Mouse (Mus musculus): Measurements from ENCODE around the gene Cxadr. TPM values are rescaled to one million over a fixed set of nuclear protein-coding genes. Genes with fewer than 3 reads are reported as not detected.

The Cxadr gene
- total and polyA plus RNA-seq, 3 experiments: 0.33 TPM; not detected in 2

DNA sequence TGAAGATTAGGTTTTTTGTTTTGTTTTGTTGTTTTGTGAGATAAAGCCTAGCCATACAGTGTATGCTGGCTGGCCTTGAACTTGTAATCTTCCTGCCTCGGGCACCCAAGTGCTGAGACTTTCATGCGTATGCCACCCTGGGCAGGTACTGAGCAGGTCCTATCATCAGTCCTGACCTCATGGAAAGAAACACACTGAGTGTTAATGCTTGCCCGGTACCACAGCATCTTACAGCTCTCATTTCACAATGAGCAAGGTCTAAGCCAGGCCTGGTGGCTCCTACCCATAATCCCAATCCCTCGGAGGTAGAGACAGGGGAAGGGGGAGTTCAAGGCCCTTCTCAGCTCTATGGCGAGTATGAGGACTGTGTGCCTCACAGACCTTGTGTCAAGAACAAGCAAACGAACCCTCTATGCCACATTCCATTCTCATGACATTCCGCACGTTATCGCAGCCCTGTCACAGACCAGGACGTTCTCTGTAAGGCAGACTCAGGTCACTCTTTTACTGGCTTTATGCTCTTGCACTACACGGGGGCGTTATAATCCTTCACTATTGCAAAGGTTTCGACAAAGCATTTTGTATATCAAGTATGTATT, 46.1 kb downstream of the Cxadr start:
- TF ChIP-seq GATA1 (IDR thresholded peaks at IDR 0.05; ENCODE audit: low read depth, low read length): no peak
- TF ChIP-seq RAD21 (IDR thresholded peaks at IDR 0.05; ENCODE audit: low read depth, low read length): no peak
- no peak for TF ChIP-seq TBP (IDR thresholded peaks at IDR 0.05; ENCODE audit: low read depth, low read length)
- TF ChIP-seq ZMIZ1 (IDR thresholded peaks at IDR 0.05; ENCODE audit: low read depth, low read length): no peak
- no peak for TF ChIP-seq USF2 (IDR thresholded peaks at IDR 0.05; ENCODE audit: borderline replicate concordance in 1 of 2, insufficient read depth in 1 of 2, low read depth in 1 of 2, low read length in 2 of 2)
- TF ChIP-seq NELFE (IDR thresholded peaks at IDR 0.05; ENCODE audit: low read depth, low read length): no peak
- TF ChIP-seq USF1 (IDR thresholded peaks at IDR 0.05; ENCODE audit: low read depth, low read length): no peak
- no peak for TF ChIP-seq ELF1 (IDR thresholded peaks at IDR 0.05; ENCODE audit: low read depth, low read length)
- TF ChIP-seq ZKSCAN1 (IDR thresholded peaks at IDR 0.05; ENCODE audit: low read depth, low read length): no peak
- TF ChIP-seq MAFK (IDR thresholded peaks at IDR 0.05; ENCODE audit: borderline replicate concordance, low read depth, low read length): no peak
- no peak for TF ChIP-seq POLR2AphosphoS5 (IDR thresholded peaks at IDR 0.05; ENCODE audit: borderline replicate concordance, low read depth, low read length)
- no peak for TF ChIP-seq SIN3A (IDR thresholded peaks at IDR 0.05; ENCODE audit: low read length)
- no peak for TF ChIP-seq POLR2A (IDR thresholded peaks at IDR 0.05; ENCODE audit: control insufficient read depth in 1 of 2, insufficient read depth in 1 of 2, low read depth in 1 of 2, low read length in 2 of 2, poor library complexity in 1 of 2)
- no peak for TF ChIP-seq MYB (IDR thresholded peaks at IDR 0.05; ENCODE audit: low read depth, low read length)
- no peak for TF ChIP-seq MAZ (IDR thresholded peaks at IDR 0.05; ENCODE audit: low read depth, low read length)
- TF ChIP-seq KAT2A (conservative IDR thresholded peaks at IDR 0.05; ENCODE audit: low read depth, low read length): no peak
- no peak for TF ChIP-seq JUND (IDR thresholded peaks at IDR 0.05; ENCODE audit: low read depth, low read length)
- TF ChIP-seq TAL1 (IDR thresholded peaks at IDR 0.05; ENCODE audit: low read length): no peak
- no peak for TF ChIP-seq ZC3H11A (IDR thresholded peaks at IDR 0.05; ENCODE audit: low read depth, low read length)
- H3K36me3 ChIP-seq (ENCODE audit: control insufficient read depth in 1 of 2, insufficient read depth in 2 of 2, low read length in 2 of 2): no peaks in the 10 kb centered on the region; a peak in 1 of 4 replicates
- H3K27me3 ChIP-seq (ENCODE audit: control insufficient read depth in 1 of 2, insufficient read depth in 2 of 2, low read length in 2 of 2): no peaks in the 10 kb centered on the region
- no peak overlapping the region for H3K4me3 ChIP-seq (ENCODE audit: control insufficient read depth in 1 of 2, insufficient read depth in 1 of 2, low read depth in 2 of 2, low read length in 2 of 2)
- no peak overlapping the region for H3K9ac ChIP-seq (ENCODE audit: control insufficient read depth, low read depth, low read length, poor library complexity, severe bottlenecking)
- H3K4me1 ChIP-seq (ENCODE audit: control insufficient read depth in 1 of 2, insufficient read depth in 2 of 2, low read length in 2 of 2): no peaks in the 10 kb centered on the region
- H3K27ac ChIP-seq (ENCODE audit: control insufficient read depth, low read depth, low read length): no peak overlapping the region
- H3K79me2 ChIP-seq (ENCODE audit: control insufficient read depth, insufficient read depth, low read length, poor library complexity): no peaks in the 10 kb centered on the region
- no peak for DNase-seq (ENCODE audit: low read depth, low spot score)
- H3K9me3 ChIP-seq (replicated peaks; ENCODE audit: insufficient read depth, low read length): no peaks in the 10 kb centered on the region

DNA sequence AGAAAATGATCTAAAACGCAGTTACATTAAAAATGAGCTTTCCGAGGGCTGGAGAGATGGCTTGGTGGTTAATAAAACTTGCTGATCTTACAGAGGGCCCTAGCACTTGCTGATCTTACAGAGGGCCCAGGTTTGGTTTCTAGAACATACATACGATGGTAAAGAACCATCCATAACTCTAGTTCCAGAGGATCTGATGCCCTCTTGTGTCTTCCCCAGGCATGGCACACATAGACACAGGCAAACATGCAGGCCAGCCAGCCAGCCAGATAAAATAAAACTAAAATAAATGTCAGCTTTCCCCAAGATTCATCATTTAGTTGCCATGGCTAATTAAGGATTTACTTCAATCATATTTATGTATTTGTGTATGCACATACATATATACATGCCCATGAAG, 56.5 kb downstream of the Cxadr start:
- Histone ChIP-seq H3K27me3 (ENCODE audit: control insufficient read depth in 1 of 2, insufficient read depth in 2 of 2, low read length in 2 of 2) (no peaks in the 10 kb centered on the region), H3K9ac (ENCODE audit: control insufficient read depth, low read depth, low read length, poor library complexity, severe bottlenecking) (no peak overlapping the region), H3K79me2 (ENCODE audit: control insufficient read depth, insufficient read depth, low read length, poor library complexity) (no peaks in the 10 kb centered on the region), H3K27ac (ENCODE audit: control insufficient read depth, low read depth, low read length) (no peak overlapping the region), H3K36me3 (ENCODE audit: control insufficient read depth in 1 of 2, insufficient read depth in 2 of 2, low read length in 2 of 2) (peaks cover 0 to 20% of the 10 kb centered on the region in 2 experiments; a peak in 2 of 4 replicates), H3K4me1 (ENCODE audit: control insufficient read depth in 1 of 2, insufficient read depth in 2 of 2, low read length in 2 of 2) (no peaks in the 10 kb centered on the region), H3K4me3 (ENCODE audit: control insufficient read depth in 1 of 2, insufficient read depth in 1 of 2, low read depth in 2 of 2, low read length in 2 of 2) (no peak overlapping the region), H3K9me3 (replicated peaks; ENCODE audit: insufficient read depth, low read length) (no peaks in the 10 kb centered on the region)
- peak; percentile 34 for DNase-seq (ENCODE audit: low read depth, low spot score)
- TF ChIP-seq CTCF (IDR thresholded peaks at IDR 0.05 in 2 of 3, conservative IDR thresholded peaks at IDR 0.05 in 1 of 3; ENCODE audit: control insufficient read depth in 1 of 3, insufficient read depth in 1 of 3, low read depth in 2 of 3, low read length in 3 of 3, poor library complexity in 1 of 3, severe bottlenecking in 1 of 3) (peak; percentile 12 to 46 (median 22); a peak in 4 of 6 replicates), JUND (IDR thresholded peaks at IDR 0.05; ENCODE audit: low read depth, low read length) (no peak), SMC3 (IDR thresholded peaks at IDR 0.05; ENCODE audit: low read depth, low read length) (peak; percentile 48), RAD21 (IDR thresholded peaks at IDR 0.05; ENCODE audit: low read depth, low read length) (peak; percentile 33)
